Mouse (Mus musculus): ENCODE data around the gene Mettl16. TPM values are rescaled to one million over a fixed set of nuclear protein-coding genes. Genes with fewer than 3 reads are reported as not detected.
A peak's percentile ranks its signal among the peaks of the same experiment; 100 is the strongest.

Mettl16 gene
- total and polyA plus RNA-seq, 3 experiments, result 22.9 to 36.1 (median 29.4) TPM

DNA sequence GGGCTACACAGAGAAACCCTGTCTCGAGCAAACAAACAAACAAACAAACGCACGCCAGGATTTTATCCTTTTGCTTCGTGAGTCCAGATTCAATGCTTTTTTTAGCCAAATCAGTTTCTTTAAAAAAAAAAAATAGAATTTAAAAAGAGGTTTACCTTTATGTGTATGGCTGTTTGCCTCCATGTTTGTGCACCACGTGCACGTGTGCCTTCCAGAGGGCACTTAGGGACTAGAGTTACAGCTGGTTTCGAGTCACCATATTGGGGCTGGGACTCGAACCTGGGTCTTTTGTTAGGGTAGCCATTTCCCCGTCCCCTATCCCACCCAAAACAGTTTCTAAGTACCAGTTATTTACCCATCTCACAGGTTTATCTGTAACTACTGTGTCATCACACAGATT is 593 bp upstream of the Mettl16 start:
- Histone ChIP-seq H3K4me3 (ENCODE audit: low read depth, low read length) (peak overlapping the region; percentile 81), H3K27me3 (ENCODE audit: insufficient read depth, low read length) (no peaks in the 10 kb centered on the region), H3K36me3 (replicated peaks) (peaks cover 29% of the 10 kb centered on the region), H3K9me3 (replicated peaks) (no peaks in the 10 kb centered on the region), H3K4me1 (ENCODE audit: insufficient read depth, low read depth, low read length) (peaks cover 40% of the 10 kb centered on the region)
- no peak for TF ChIP-seq TAL1 (conservative IDR thresholded peaks at IDR 0.05; ENCODE audit: low read depth, low read length)
- no peak for TF ChIP-seq GATA1 (IDR thresholded peaks at IDR 0.05; ENCODE audit: borderline replicate concordance, low read length)
- TF ChIP-seq POLR2AphosphoS5 (IDR thresholded peaks at IDR 0.05; ENCODE audit: insufficient replicate concordance, low read depth, low read length), result no peak
- no peak for TF ChIP-seq GATA2 (IDR thresholded peaks at IDR 0.05; ENCODE audit: borderline replicate concordance, low read depth, low read length)
- ATAC-seq (ENCODE audit: extremely low read depth, insufficient number of reproducible peaks, low FRiP score, poor library complexity, severe bottlenecking) (no peak), DNase-seq (ENCODE audit: low spot score) (no peak)

GRCm38 (mm10) chr11:74771234-74771633 is 604 bp downstream of the Mettl16 start:
- H3K4me3 ChIP-seq (ENCODE audit: low read depth, low read length), result peak overlapping the region; percentile 81
- peaks cover 40% of the 10 kb centered on the region for H3K4me1 ChIP-seq (ENCODE audit: insufficient read depth, low read depth, low read length)
- TF ChIP-seq GATA2 (IDR thresholded peaks at IDR 0.05; ENCODE audit: borderline replicate concordance, low read depth, low read length) (no peak), CTCF (IDR thresholded peaks at IDR 0.05; ENCODE audit: low read depth, low read length) (no peak), GATA1 (IDR thresholded peaks at IDR 0.05; ENCODE audit: borderline replicate concordance, low read length) (no peak), POLR2AphosphoS5 (IDR thresholded peaks at IDR 0.05; ENCODE audit: insufficient replicate concordance, low read depth, low read length) (no peak), TAL1 (conservative IDR thresholded peaks at IDR 0.05; ENCODE audit: low read depth, low read length) (no peak)
- no peak for DNase-seq (ENCODE audit: low spot score)
- no peaks in the 10 kb centered on the region for H3K27me3 ChIP-seq (ENCODE audit: insufficient read depth, low read length)
- ATAC-seq (ENCODE audit: extremely low read depth, insufficient number of reproducible peaks, low FRiP score, poor library complexity, severe bottlenecking), result no peak
- H3K9me3 ChIP-seq (replicated peaks), result no peaks in the 10 kb centered on the region
- H3K36me3 ChIP-seq (replicated peaks), result peaks cover 41% of the 10 kb centered on the region

DNA sequence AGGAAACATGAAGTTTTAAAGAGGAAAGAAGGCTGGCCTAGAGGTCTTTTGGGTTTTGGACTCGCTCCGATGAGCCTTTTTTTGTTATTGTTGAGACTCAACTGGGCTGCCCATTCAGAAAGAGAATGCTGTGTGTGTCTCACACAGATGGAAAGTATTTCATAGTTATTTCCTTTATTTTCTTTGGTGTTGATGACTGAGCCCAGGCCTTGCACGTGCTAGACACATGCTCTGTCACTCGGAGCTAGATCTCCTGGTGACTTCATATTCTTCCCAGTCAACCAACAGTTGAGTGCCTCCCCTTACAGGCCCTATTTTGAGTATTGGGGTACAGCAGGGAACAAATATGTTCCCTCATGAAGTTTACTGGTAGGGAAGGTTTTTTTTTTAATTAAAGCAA is 1.0 kb downstream of the Mettl16 start:
- no peak for ATAC-seq (ENCODE audit: extremely low read depth, insufficient number of reproducible peaks, low FRiP score, poor library complexity, severe bottlenecking)

GRCm38 (mm10) chr11:74772386-74772785 is 1.8 kb downstream of the Mettl16 start:
- H3K9me3 ChIP-seq (replicated peaks), result no peaks in the 10 kb centered on the region
- H3K4me3 ChIP-seq (ENCODE audit: low read depth, low read length), result peak overlapping the region; percentile 58
- peaks cover 40% of the 10 kb centered on the region for H3K4me1 ChIP-seq (ENCODE audit: insufficient read depth, low read depth, low read length)
- H3K36me3 ChIP-seq (replicated peaks), result peaks cover 51% of the 10 kb centered on the region
- no peak for TF ChIP-seq GATA2 (IDR thresholded peaks at IDR 0.05; ENCODE audit: borderline replicate concordance, low read depth, low read length)
- no peak for TF ChIP-seq POLR2AphosphoS5 (IDR thresholded peaks at IDR 0.05; ENCODE audit: insufficient replicate concordance, low read depth, low read length)
- no peak for TF ChIP-seq GATA1 (IDR thresholded peaks at IDR 0.05; ENCODE audit: borderline replicate concordance, low read length)
- TF ChIP-seq CTCF (IDR thresholded peaks at IDR 0.05; ENCODE audit: low read depth, low read length), result no peak
- no peak for TF ChIP-seq TAL1 (conservative IDR thresholded peaks at IDR 0.05; ENCODE audit: low read depth, low read length)
- ATAC-seq (ENCODE audit: extremely low read depth, insufficient number of reproducible peaks, low FRiP score, poor library complexity, severe bottlenecking) (no peak), DNase-seq (ENCODE audit: low spot score) (no peak)
- no peaks in the 10 kb centered on the region for H3K27me3 ChIP-seq (ENCODE audit: insufficient read depth, low read length)

More for the DNA sequence above, 1.0 kb downstream of the Mettl16 start:
- H3K9me3 ChIP-seq (replicated peaks), result no peaks in the 10 kb centered on the region
- H3K27me3 ChIP-seq (ENCODE audit: insufficient read depth, low read length), result no peaks in the 10 kb centered on the region
- peaks cover 44% of the 10 kb centered on the region for H3K36me3 ChIP-seq (replicated peaks)
- TF ChIP-seq CTCF (IDR thresholded peaks at IDR 0.05; ENCODE audit: low read depth, low read length) (no peak), GATA2 (IDR thresholded peaks at IDR 0.05; ENCODE audit: borderline replicate concordance, low read depth, low read length) (no peak), POLR2AphosphoS5 (IDR thresholded peaks at IDR 0.05; ENCODE audit: insufficient replicate concordance, low read depth, low read length) (no peak), TAL1 (conservative IDR thresholded peaks at IDR 0.05; ENCODE audit: low read depth, low read length) (no peak), GATA1 (IDR thresholded peaks at IDR 0.05; ENCODE audit: borderline replicate concordance, low read length) (no peak)
- peak overlapping the region; percentile 81 for H3K4me3 ChIP-seq (ENCODE audit: low read depth, low read length)
- no peak for DNase-seq (ENCODE audit: low spot score)
- H3K4me1 ChIP-seq (ENCODE audit: insufficient read depth, low read depth, low read length), result peaks cover 40% of the 10 kb centered on the region

DNA sequence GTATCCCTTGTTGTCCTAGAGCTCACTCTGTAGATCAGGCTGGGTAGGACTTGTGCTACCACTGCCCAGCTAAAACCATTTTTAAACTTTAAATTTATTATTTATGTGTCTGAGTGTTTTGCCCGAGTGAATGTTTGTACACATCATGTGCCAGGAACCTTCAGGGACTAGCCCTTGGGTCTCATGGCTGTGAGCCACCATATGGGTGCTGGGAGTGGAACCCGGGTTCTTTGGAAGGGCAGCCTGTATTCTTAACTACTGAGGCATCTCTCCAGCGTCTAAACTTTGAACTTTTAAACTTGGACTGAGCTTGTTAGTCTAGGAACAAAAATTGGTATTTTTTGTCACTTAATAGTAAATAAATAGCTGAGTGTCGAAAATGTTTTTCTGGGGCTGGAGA is 22.2 kb downstream of the Mettl16 start:
- no peak overlapping the region for H3K4me3 ChIP-seq (ENCODE audit: low read depth, low read length)
- peaks cover 89% of the 10 kb centered on the region for H3K36me3 ChIP-seq (replicated peaks)
- DNase-seq (ENCODE audit: low spot score) (no peak), ATAC-seq (ENCODE audit: extremely low read depth, insufficient number of reproducible peaks, low FRiP score, poor library complexity, severe bottlenecking) (no peak)
- H3K27me3 ChIP-seq (ENCODE audit: insufficient read depth, low read length), result no peaks in the 10 kb centered on the region
- no peaks in the 10 kb centered on the region for H3K9me3 ChIP-seq (replicated peaks)
- no peaks in the 10 kb centered on the region; the same call in 1 of the 2 replicates for H3K4me1 ChIP-seq (ENCODE audit: insufficient read depth, low read depth, low read length)
- TF ChIP-seq POLR2AphosphoS5 (IDR thresholded peaks at IDR 0.05; ENCODE audit: insufficient replicate concordance, low read depth, low read length) (no peak), CTCF (IDR thresholded peaks at IDR 0.05; ENCODE audit: low read depth, low read length) (no peak), GATA1 (IDR thresholded peaks at IDR 0.05; ENCODE audit: borderline replicate concordance, low read length) (no peak), GATA2 (IDR thresholded peaks at IDR 0.05; ENCODE audit: borderline replicate concordance, low read depth, low read length) (no peak), TAL1 (conservative IDR thresholded peaks at IDR 0.05; ENCODE audit: low read depth, low read length) (no peak)

DNA sequence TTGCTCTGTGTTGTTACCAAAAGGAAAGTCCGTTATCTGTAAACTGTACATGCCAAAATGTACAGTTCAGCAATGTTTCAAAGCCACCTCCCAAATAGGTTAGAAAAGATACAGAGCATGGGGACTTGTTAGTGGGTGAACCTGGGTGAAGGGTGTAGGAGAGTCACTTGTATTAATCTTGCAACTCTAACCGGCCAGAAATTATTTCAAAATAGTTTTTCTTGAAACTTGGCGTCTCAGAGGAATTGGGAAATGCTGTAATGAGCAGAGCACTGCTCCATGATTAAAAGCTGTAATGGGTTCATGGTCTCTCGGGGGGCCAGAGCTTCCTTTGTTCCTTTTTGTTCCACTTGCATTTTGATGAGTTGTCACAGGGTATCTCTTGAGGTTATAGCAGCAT is 30.0 kb downstream of the Mettl16 start:
- H3K9me3 ChIP-seq (replicated peaks), result no peaks in the 10 kb centered on the region
- TF ChIP-seq GATA1 (IDR thresholded peaks at IDR 0.05; ENCODE audit: borderline replicate concordance, low read length), result no peak
- TF ChIP-seq POLR2AphosphoS5 (IDR thresholded peaks at IDR 0.05; ENCODE audit: insufficient replicate concordance, low read depth, low read length), result no peak
- TF ChIP-seq CTCF (IDR thresholded peaks at IDR 0.05; ENCODE audit: low read depth, low read length), result no peak
- no peak for TF ChIP-seq GATA2 (IDR thresholded peaks at IDR 0.05; ENCODE audit: borderline replicate concordance, low read depth, low read length)
- no peak for TF ChIP-seq TAL1 (conservative IDR thresholded peaks at IDR 0.05; ENCODE audit: low read depth, low read length)
- ATAC-seq (ENCODE audit: extremely low read depth, insufficient number of reproducible peaks, low FRiP score, poor library complexity, severe bottlenecking) (no peak), DNase-seq (ENCODE audit: low spot score) (no peak)
- H3K4me1 ChIP-seq (ENCODE audit: insufficient read depth, low read depth, low read length), result no peaks in the 10 kb centered on the region
- no peaks in the 10 kb centered on the region for H3K27me3 ChIP-seq (ENCODE audit: insufficient read depth, low read length)
- H3K36me3 ChIP-seq (replicated peaks), result peaks cover 84% of the 10 kb centered on the region
- H3K4me3 ChIP-seq (ENCODE audit: low read depth, low read length), result no peak overlapping the region
